Mouse (Mus musculus): ENCODE data around the gene E4f1.
"Not testable (repeated sequence)": the region's sequence is repeated elsewhere in the genome, so short reads cannot be mapped to it uniquely, and the experiment has no call there.

The E4f1 gene

DNA sequence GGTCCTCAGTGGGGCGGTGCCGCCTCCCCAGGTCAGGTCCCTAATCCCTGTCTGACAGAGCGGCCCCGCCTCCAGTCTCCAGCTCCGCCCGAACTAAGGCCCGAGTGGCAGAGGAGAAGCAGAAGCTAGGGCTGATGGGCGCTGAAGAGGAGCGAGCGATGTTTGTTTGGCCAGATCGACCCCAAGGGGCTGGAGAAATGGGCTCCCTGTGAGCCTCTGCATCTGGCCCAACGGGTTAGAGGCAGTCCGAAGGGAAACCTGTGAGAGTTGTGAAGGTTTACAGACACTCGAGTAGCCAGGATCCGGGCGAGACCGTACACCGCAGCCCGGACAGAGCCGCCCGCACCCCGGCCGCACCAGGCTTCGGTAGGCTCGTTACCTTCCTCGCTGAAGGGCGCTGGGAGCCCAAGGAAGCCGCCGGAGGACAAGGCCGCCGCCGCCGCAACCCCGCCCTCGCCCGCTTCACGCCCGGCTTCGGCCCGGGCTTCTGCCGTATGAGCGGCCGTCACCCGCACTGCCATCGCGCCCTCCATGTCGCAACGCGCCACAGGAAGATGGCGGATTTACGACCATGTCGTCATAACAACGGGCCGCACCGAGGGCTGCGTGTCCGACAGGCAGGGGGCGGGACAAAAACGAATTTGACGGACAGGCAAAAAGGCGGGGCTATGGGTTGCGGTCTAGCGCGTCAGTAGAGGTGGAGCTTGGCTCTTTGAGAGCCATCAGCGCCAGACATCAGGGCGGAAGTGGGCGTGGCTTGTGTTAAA is 15.2 kb downstream of the E4f1 start:
- DNase-seq = peak; percentile 100

DNA sequence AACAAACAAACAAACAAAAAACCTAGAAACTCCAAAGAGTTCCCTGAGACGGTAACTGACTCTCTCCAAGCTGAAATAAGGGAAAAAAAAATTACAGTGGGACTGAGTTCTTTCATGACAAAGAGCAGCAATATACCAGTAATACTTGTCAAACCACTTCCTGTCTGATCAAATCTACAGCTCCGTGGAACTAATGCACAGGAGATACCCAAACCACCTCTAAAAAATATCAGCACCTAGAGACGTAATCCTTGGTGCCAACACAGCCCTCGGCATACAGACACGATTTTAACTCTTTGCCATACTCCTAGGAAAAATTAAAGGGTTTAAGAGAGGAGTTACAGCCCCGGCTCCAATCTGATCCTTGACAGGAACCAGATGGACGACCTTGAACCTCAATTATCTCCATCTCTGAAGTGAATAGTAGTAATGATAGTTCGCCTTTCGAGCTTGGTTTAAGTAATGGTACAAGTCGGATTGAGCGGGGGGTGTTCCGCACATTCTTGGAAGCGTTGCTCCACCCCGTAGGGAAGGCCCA is 15.8 kb downstream of the E4f1 start:
- DNase-seq = no peak

DNA sequence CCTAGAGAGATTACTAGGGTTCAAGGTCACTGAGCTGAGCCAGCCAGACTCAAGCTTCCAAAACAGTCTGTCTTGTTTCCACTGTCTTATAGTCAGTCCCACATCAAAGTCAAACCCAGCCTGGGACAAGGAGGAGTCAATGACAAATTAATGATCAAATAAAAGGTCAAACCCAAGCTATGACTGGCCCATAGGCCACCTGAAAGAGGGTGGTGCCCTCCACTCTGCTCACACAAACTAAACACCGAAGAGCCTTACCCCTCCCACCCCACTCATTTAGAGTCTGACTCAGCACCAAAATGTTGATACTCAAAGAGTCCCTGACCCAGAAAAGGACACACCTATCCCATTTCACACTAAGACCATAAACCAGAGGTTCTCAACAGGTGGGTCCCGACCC is 16.7 kb downstream of the E4f1 start:
- DNase-seq = no peak

DNA sequence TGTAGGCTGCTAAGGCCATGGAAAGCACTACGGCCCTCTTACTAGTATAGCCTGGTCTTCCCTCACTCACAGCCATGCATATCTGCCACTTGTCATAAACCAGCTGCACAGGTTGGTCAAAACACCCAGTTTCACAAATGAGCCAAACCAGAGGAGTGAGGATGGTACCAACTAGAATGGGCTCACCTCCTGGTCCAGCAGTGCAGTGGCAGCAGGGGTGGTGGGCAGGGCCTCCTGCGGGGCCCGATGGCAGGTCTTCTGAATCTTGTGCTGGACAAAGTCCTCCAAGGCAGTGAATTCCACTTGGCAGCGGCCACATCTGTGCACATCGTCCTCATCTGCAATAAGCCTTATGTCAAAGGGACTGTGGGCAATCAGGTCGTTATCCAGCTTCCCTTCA is 18.9 kb downstream of the E4f1 start:
- no peak for DNase-seq

DNA sequence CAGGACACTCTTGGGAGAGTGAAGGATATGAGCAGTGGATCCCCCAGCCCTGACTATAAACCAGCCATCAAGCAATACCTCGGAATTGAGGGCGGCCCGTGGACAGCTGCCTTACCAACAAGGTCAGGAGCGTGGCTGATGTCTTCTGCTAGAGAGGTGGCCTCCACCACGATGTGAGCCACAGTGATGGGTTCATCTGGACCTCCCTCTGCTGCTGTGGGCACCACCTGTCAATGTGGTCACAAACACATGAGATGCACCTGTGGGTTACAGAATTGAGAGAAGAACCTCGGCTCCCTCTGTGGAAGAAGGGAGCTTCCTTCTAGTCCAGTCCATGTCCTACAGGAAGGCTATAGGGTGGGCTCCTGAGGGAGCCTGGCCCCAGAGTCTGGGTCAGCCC is 20.6 kb downstream of the E4f1 start:
- DNase-seq = no peak

DNA sequence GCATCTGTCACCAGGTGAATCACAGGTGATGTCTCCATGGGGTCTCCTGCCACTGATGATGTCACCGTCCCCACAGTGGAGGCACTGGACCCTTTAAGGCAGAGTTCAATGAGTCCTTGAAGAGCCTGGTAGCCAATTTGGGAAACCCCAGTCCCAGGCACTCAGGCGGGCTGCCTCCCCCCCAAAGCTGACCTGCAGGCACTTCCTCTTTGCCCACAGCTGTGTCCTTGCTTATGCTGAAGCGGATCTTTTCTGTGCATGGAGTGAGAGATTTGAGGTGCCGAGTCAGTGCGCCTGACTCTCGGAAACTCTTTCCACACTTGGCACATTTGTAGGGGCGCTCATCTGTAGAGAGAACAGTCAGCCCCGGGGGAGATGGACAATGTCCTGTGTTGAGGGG is 23.5 kb downstream of the E4f1 start:
- no peak for DNase-seq

DNA sequence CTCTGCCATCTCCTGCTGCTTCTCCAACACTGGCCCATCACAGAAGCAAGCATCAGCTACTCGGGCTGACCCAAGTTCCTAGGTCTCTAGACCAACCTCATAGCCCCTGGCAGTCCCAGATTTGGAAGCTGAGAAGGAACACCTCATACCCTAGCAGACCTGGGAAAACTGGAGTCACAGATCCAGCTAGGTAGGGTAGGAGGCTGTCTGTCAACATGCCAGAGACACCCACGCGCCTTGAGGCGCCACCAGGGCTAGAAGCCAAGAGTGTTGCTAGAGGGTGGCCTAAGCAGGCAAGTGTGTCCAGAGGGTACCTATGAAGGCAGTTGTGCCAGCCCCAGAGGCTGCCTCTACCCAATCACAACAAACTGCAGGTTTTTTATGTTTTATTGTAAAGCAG is 26.7 kb downstream of the E4f1 start:
- DNase-seq = peak; percentile 48

DNA sequence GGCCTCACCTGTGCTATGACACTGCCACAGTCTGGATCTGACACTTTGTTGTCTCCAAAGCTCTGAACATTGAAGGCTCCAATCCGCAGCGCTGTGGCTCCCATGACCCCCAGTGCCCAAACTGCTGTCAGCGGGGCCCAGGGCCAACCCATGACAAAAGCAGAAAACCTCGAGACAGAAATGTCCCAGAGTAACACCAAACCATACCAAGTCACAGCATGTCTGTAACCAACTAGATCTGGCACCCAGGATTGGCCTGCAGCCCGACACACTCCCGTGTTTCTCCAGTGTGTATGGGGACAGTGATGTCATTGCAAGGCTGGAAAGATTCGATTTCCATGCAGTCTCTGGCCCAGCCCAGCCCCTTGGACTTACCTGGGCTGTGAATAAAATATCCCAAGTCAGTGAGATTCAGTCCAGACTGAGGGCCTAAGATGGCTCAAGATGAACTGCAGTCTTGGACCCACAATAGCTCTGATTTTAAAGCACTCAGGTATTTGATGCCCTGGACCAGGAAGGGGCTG is 27.4 kb downstream of the E4f1 start, which contains the start of gene Dnase1l2:
Gene Dnase1l2 (minus strand): TSS at position 474 of the 524 bp plus-strand sequence.
- no peak for DNase-seq

DNA sequence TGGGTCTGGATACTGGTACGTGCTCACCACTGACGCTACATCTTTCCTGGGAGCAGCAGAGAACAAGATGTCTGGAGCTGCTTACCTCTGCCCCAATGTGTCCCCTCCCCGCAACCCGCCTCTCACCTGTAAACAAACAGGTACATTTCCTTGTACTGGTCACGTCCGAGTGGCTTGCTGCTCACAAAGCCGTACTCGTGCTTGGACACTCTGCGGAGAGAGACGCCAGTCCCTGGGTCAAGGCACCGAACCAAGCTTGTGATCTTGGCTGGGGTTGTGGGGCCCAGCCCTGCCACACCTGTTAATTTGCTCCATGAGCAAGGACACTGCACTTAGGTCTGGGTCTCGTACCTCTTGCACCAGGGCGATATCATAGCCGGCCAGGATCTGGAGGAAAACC is 28.0 kb downstream of the E4f1 start:
- no peak for DNase-seq

DNA sequence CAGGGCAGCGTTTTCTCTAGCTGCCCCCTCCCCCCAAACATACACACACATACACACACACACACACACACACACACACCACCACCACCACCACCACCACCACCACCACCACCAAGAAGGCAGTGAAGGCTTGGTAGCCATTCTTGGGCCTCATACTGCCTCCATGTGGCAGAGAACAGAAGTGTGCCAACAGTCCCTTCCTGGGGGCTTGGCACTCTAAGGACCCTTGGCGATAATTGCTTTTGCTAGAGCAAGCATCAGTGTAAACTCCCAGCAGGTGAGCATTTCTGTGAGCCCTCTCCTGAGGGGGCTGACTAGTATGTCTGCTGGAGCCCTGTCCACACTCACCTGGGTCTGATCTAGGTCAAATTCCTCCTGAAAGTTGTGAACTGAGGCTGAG is 29.0 kb downstream of the E4f1 start:
- no peak for DNase-seq

DNA sequence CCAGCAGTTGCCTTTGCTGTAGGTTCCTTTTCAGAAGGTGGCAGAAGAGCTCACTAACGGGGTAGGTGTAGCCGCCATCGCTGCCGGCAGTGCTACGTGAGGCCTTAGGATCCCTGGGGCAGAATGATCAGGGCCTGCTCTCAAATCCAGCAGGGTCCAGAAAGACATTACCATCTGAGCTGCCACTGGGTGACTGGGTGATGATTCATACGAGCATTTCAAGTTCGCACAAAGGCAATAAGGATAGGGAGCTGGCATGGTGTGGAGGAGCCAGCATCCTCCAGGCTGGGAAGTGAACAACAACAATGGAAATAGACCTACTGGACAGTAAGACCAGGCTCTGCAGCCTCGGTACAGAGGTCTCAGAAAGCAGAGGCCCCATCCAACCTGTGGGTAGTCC is 29.7 kb downstream of the E4f1 start:
- DNase-seq = no peak

DNA sequence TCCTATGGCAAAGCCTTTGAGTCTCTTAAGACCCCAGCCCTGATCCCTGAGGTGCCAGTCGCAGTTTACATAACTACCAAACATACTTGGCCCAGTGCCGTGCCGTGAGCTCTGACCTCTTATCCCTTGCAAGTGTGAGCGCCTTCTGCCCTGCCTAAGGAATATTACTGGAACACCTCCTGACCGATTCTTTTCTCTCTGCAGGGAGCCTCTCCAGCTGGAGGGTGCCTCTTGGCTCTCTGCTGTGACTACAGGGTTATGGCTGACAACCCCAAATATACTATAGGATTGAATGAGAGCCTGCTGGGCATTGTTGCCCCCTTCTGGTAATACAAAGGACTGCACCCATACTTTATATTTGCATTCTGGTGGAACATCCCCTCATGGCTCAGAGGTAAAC is 33.1 kb downstream of the E4f1 start:
- no peak for DNase-seq

DNA sequence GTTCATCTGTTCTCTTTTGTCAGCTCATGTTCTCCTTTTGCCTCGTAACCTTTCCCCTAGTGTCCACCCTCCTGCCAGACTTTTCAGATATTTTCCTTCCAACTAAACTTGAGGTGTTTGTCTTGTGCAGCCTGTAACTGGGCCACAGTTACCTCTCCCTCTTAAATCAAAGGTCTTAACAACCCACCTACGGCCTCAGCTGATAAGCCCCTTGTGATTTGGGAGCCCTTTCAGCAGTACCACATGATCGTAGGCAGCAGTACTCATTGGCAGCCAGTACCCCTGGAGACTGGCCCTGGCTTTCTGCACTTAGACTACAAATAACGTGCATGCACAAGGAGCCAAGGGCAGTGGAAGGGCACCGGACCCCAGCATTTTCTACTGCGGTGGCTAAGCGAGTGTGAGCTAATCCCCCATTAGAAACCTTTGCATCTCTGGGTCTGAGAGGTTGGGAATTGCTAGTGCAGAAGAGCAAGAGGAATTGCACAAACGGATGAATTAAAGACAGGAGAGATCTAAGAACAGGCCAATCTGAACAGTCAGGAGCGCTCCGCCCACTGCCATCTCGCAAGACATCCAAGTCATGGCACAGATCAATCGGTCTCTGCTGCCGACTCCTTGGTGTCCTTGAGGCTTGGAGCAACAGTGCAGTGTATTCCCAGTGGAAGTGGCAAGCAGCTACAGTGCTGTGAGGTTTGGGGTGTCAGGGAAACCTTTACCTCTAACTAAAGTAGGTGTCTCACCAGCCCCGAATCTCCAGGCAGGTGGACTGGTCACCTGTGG is 40.7 kb downstream of the E4f1 start:
- DNase-seq = no peak

DNA sequence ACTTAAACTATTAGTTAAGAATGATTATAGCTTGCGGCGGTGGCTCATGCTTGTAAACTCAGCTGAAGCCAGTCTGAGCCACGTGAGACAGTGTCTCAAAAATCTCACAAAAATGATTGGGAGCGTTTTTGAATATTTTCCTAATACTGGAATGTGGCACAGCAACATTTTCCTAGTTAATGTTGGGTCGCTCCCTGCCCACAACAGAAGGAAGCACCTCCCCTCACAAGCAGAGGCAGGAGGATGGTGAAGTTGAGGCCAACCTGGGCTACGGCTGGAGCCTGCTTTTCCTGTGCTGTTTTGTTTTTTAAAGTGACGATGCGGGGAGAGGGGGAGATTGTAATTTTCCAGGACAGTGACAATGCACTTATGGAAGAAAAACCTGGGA is 42.9 kb downstream of the E4f1 start:
- no peak for DNase-seq

DNA sequence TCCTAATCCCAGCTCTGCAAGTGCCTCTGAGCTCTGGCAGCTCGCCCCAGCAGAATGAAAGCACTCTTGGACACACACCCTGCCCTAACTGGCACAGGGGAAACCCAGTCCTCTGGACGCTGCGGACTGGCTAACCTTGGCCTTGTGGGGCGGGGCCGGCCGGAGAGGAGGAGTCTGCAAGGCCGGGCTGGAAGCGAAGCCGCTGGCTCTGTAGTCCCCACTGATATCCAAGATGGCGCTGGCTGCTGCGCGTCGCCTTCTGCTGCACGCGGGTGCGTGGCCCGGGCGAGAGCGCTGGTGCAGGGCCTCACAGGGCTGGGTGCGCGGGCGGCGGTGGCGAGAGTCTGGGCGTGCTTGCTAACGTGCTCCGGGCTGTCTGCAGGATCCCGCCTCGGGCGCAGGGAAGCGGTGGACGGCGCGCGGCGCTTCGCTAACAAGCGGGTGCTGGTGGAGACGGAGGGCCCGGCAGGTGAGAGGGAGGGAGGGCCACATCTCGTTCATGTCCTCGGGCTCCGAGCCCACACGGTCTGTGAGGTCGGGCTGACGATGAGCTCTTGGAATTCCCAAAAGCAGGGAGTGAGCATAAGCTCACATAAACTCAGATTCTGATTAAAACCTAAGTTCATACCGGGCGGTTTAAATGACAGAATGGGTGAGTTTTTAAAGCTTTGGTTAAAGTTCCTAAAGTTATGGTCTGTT is 43.5 kb downstream of the E4f1 start, which contains the start of gene Eci1:
Gene Eci1 (plus strand): TSS at position 171 of the 699 bp plus-strand sequence.
- DNase-seq = peak; percentile 97

DNA sequence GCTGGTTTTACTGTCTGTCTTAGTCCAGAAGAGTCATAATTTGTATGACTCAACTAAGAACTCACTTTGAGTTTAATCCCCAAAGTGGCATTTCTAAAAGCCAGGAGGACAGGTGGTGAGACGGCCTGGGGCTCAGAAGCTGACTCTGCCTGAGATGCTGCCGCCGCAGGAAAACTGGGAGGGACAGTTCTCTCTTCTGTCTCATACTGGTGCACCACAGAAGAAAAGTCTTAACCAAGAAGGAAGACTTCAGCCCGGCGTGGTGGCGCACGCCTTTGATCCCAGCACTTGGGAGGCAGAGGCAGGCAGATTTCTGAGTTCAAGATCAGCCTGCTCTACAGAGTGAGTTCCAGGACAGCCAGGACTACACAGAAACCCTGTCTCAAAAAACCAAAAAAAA is 44.2 kb downstream of the E4f1 start:
- no peak for DNase-seq

DNA sequence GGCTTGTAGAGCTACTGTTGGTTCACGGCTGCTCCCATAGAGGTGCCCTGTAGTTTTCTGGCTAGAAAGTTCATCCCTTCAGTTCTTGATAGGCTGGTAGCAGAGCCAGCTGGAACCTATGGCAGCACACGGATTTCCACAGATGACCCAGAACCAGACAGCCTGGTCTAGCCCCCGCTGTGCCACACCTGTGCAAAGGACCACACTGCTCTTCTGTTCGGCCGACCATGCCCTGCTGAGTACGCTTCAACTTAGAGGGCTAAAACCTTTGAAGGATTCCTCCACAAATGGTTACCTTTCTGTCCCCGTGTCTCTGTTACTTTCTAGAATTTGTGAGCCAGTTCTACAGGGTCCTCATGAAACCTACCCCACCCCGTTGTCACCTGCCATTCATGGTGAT is 44.8 kb downstream of the E4f1 start:
- not testable (repeated sequence) for DNase-seq

DNA sequence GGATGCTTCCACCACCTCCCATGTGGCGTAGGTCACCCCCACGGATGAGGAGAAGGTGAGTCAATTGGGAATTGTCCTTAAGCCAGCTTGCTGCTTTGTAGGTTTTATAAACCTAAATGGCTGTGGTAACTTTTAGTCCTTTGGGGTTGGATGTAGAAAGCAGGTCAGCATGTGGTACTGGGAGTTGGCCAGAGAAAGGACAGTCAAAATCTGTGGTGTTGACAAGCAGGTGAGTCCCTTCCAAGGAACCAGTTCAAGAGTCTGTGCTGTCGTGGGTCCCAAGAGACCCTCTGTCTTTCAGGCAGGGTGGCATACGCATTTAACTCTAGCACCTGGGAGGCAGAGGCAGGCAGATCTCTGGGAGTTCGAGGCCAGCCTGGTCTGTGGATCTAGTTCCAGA is 45.6 kb downstream of the E4f1 start:
- no peak for DNase-seq

DNA sequence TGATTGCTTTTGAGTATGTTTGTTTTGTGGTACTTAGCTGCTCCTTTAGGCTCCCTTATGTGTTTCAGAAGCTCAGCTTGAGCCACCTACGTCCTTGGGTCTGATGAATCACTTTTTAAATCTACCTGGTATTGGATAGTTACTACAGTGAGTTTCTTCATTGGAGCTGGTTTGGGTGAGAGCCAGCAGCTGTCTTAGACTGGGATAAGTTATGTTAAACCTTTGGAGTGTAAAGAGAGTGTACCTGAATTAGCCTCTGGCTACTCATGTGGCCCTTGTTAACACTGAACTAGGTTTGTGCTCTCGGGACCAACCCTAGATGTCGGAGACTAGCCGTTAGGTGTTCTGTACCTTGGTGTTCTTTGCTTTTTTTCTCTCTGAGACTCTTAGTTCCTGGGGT is 47.0 kb downstream of the E4f1 start:
- no peak for DNase-seq

DNA sequence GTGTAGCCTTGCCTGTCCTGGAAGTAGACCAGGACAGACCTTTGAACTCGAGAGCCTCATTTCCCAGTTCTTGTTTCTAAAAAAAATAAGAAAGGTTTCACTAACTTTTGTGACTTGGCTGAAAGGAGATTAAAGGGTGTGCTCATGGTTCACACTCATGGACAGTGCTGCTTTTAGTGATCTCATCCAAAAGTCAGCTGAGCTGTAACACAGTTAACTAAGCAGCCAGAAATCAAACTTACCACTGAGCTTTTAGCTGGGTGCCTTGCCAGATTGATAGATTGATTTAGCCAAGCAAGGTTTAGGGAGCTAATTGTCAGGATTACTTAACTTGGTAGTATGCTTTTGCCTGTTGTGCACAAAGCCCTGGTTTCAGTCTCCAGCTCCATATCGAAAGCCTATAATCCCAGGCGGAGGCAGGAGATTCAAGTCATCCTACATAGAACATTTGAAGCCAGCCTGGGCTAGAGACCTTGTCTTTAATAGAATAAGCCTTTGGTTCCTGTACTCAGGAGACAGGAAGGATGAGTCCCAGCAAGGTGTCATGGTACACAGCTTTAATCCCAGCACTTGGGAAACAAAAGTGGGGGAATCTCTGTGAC is 54.0 kb downstream of the E4f1 start:
- DNase-seq = no peak

DNA sequence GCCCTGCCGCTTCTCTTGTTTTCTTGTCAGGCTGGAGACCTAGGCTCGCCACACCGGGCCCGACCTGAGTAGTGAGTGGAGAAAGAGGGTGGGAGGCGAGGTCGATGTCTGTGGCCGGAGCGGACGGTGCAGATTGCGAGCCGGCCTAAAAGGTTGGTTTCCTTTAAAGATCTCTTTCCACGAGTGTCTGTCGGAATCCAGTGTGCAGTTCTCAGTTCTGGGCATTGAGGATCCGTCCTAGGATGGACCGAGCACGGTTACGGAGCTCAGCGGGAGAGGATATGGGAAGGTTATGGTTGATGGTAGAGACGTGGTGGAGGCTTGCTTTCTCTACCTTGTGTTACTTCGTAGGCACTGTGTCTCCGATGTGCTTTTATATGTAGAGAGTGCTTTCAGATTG is 55.1 kb downstream of the E4f1 start:
- no peak for DNase-seq

DNA sequence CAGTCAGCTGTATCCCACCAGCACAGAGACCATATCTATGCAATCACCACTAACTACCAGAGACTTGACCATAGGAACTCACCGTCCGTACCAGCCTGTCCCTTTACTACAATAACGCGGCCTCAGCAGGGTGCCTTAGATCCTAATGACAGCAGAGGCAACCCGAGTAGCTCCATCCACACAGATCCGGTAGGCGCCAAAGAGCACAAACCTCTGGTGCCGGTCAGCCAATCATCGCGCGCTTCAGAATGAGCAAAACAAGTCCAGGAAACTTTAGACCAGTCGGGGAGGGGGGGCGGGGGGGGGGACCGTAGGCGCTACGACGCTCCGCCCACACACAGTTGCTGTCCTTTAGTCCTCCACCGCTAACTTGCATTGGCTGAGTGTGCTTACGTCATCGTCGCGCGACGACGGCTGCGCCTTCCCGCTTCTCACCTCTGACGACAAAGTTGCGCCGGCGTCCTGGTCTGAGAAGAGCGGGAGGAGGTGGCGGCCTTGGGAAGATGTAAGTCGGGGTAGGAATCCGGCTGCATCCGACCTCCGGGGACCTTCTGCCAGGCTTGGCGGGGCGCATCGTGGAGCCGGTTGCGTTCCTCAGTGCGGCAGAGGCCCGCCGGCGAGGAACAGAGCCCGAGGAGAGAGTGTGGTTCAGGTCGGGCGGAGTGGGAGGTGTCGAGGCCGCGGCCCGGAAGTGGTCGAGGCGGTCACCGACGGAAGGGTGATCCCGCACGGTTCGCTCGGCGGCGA is 55.7 kb downstream of the E4f1 start, which contains the start of gene Rnps1:
Gene Rnps1 (plus strand): TSS at position 336 of the 747 bp plus-strand sequence.
- DNase-seq = peak; percentile 99
